Mouse (Mus musculus) telencephalon, adult 2 months (tissue): ENCODE data around the gene Zfp853.

Experiments used
- DNase-seq: peaks from one replicate; pipeline ENCODE4 v3.0.0-alpha.2; 2011; ENCODE audit warnings: low read depth, low spot score

Zfp853 gene

GRCm38 (mm10) chr5:143294862-143295261 lies 1.4 kb upstream of the Zfp853 start:
- no peak for DNase-seq

GRCm38 (mm10) chr5:143292879-143293278 lies 544 bp downstream of the Zfp853 start:
- DNase-seq: no peak

- DNase-seq: no peak
Measured at GRCm38 (mm10) chr5:143289299-143289698, 4.1 kb downstream of the Zfp853 start.

- no peak for DNase-seq
Measured at GRCm38 (mm10) chr5:143288378-143288911, 5.0 kb downstream of the Zfp853 start.

GRCm38 (mm10) chr5:143287774-143288328 lies 5.6 kb downstream of the Zfp853 start:
- DNase-seq: no peak

GRCm38 (mm10) chr5:143284762-143285161 lies 8.7 kb downstream of the Zfp853 start:
- DNase-seq: no peak

- no peak for DNase-seq
Measured at GRCm38 (mm10) chr5:143279247-143279646, 14.2 kb downstream of the Zfp853 start.

- DNase-seq: no peak
Measured at GRCm38 (mm10) chr5:143275761-143276160, 17.7 kb downstream of the Zfp853 start.

GRCm38 (mm10) chr5:143272540-143273330 lies 20.7 kb downstream of the Zfp853 start:
- DNase-seq: no peak

- no peak for DNase-seq
Measured at GRCm38 (mm10) chr5:143272108-143272507, 21.3 kb downstream of the Zfp853 start.

GRCm38 (mm10) chr5:143271642-143272041 lies 21.8 kb downstream of the Zfp853 start:
- peak; percentile 65 for DNase-seq

- no peak for DNase-seq
Measured at GRCm38 (mm10) chr5:143270151-143270519, 23.3 kb downstream of the Zfp853 start.

- peak; percentile 58 for DNase-seq
Measured at GRCm38 (mm10) chr5:143269363-143270150, 23.9 kb downstream of the Zfp853 start, which contains the start of gene Zfp316. Zfp316 (minus strand) TSS chr5:143270022.

- no peak for DNase-seq
Measured at GRCm38 (mm10) chr5:143268985-143269362, 24.4 kb downstream of the Zfp853 start.

- DNase-seq: no peak
Measured at GRCm38 (mm10) chr5:143266794-143267193, 26.6 kb downstream of the Zfp853 start.

- no peak for DNase-seq
Measured at GRCm38 (mm10) chr5:143265409-143265808, 28.0 kb downstream of the Zfp853 start.

GRCm38 (mm10) chr5:143264689-143265088 lies 28.7 kb downstream of the Zfp853 start:
- no peak for DNase-seq

GRCm38 (mm10) chr5:143261636-143262035 lies 31.8 kb downstream of the Zfp853 start:
- peak; percentile 80 for DNase-seq

- DNase-seq: no peak
Measured at GRCm38 (mm10) chr5:143255802-143256201, 37.6 kb downstream of the Zfp853 start.

GRCm38 (mm10) chr5:143255131-143255519 lies 38.3 kb downstream of the Zfp853 start:
- DNase-seq: no peak

GRCm38 (mm10) chr5:143254487-143255130 lies 38.8 kb downstream of the Zfp853 start:
- DNase-seq: no peak
